Comparison of ENCODE assay signal across 9 mouse cellular contexts in the genomic region with DNA sequence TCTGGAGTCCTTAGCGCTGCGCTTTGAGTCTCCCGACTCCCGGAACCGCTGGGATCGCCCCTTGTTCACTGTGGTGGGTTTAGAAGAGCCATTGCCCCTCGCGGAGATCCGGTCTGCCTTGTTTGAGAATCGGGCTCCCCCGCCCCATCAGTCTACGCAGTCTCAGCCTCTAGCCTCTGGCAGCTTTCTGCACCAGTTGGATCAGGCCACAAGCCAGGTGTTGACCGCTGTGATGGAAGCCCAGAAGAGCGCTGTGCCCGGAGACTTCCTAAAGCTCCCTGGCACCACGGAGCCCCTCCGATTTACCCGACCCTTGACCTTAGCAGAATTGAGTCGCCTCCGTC. TPM values are rescaled to one million over a fixed set of nuclear protein-coding genes. Genes with fewer than 3 reads are reported as not detected.
DNase-seq lines count a peak whose midpoint lies in the region; ATAC-seq and TF ChIP-seq lines count a peak whose summit lies in the region.
"Had no signal": no experiment of that assay in that cellular context is flagged by ENCODE, and none has a peak within 500 bp of the region (broad histone marks: within the 10 kb centered on the region; RNA-seq: fewer than 3 reads in every experiment).

Gene A730015C16Rik, minus strand, starts transcription at position 115 of the 344 bp plus-strand sequence.

- peak within 1 kb of the TSS; percentile 84 for H3K9ac ChIP-seq in lung, embryonic 16.5 days (ENCODE audit: low read length)

- no peaks in the 10 kb centered on the region for H3K36me3 ChIP-seq in lung, embryonic 16.5 days (ENCODE audit: control insufficient read depth, insufficient read depth, low read length)
- peaks cover 32% of the 10 kb centered on the region for H3K36me3 ChIP-seq in midbrain, embryonic 10.5 days

- peaks cover 29% of the 10 kb centered on the region for H3K4me1 ChIP-seq in lung, embryonic 16.5 days (replicated peaks; ENCODE audit: control insufficient read depth, insufficient read depth, low read length)
- no peaks in the 10 kb centered on the region; the same call in none of the 2 replicates for H3K4me1 ChIP-seq in embryonic fibroblast, embryonic 13.5 days (ENCODE audit: control insufficient read depth, insufficient read depth, low read length)
- peaks cover 33% of the 10 kb centered on the region for H3K4me1 ChIP-seq in midbrain, embryonic 10.5 days

- peak within 1 kb of the TSS; percentile 95 for H3K27ac ChIP-seq in lung, embryonic 16.5 days (ENCODE audit: low read length)
- H3K27ac ChIP-seq in embryonic fibroblast, embryonic 13.5 days (ENCODE audit: insufficient read depth, low read length) = peak within 1 kb of the TSS; percentile 12; the same call in 1 of the 2 replicates
- peak within 1 kb of the TSS; percentile 86 for H3K27ac ChIP-seq in midbrain, embryonic 10.5 days (replicated peaks)

- WGBS in lung, embryonic 16.5 days = 3% methylated on average over 20 of the region's 20 CpGs
- 15% methylated on average over 20 of the region's 20 CpGs for WGBS in midbrain, embryonic 10.5 days

- TF ChIP-seq POLR2A in embryonic fibroblast, embryonic 13.5 days (IDR thresholded peaks at IDR 0.05; ENCODE audit: low read depth, low read length) = no peak

- H3K27me3 ChIP-seq in lung, embryonic 16.5 days (ENCODE audit: control insufficient read depth, insufficient read depth, low read depth, low read length) = no peaks in the 10 kb centered on the region
- no peaks in the 10 kb centered on the region for H3K27me3 ChIP-seq in midbrain, embryonic 10.5 days (ENCODE audit: low read depth, poor library complexity, severe bottlenecking)

- no peaks in the 10 kb centered on the region for H3K9me3 ChIP-seq in lung, embryonic 16.5 days (ENCODE audit: control insufficient read depth, low read length)
- no peaks in the 10 kb centered on the region for H3K9me3 ChIP-seq in midbrain, embryonic 10.5 days (replicated peaks)

- TF ChIP-seq CTCF in embryonic fibroblast, embryonic 13.5 days (IDR thresholded peaks at IDR 0.05; ENCODE audit: borderline replicate concordance, insufficient read depth, low read length) = no peak

- no peak for ATAC-seq in cerebellum, adult (ENCODE audit: insufficient number of reproducible peaks, low FRiP score, low TSS enrichment)
- ATAC-seq in lung, embryonic 16.5 days (ENCODE audit: low read depth) = peak; percentile 12; the same call in 1 of the 2 replicates
- ATAC-seq in inflammation-experienced regulatory T-cells, adult 6 months = peak; percentile 1

- H3K4me2 ChIP-seq in lung, embryonic 16.5 days (ENCODE audit: low read depth, low read length) = peak within 1 kb of the TSS; percentile 90

- DNase-seq in cerebellum, adult 11 months = peak; percentile 22
- no peak for DNase-seq in lung, postnatal 10 days
- DNase-seq in midbrain, embryonic 10.5 days (ENCODE audit: low spot score) = no peak
- peak; percentile 9 for DNase-seq in urinary bladder, postnatal 25 days (ENCODE audit: low spot score)

- H3K4me3 ChIP-seq in lung, embryonic 16.5 days (ENCODE audit: low read length) = peak within 1 kb of the TSS; percentile 96
- H3K4me3 ChIP-seq in embryonic fibroblast, embryonic 13.5 days (ENCODE audit: insufficient read depth, low read length) = peak within 1 kb of the TSS; percentile 64
- peak within 1 kb of the TSS; percentile 91 for H3K4me3 ChIP-seq in midbrain, embryonic 10.5 days

RNA-seq across cellular contexts. Expression of gene A730015C16Rik, which starts in this region (rescaled TPM):
- 1.5 and 1.6 TPM in 2 replicates for polyA plus RNA-seq in lung, embryonic 16.5 days (2015; fragmentation: Nextera tagmentation; extraction: Ambion mirVana)
- polyA plus RNA-seq in embryonic fibroblast, embryonic 13.5 days (2011; ENCODE audit: insufficient read length, low read depth, missing spikeins) = not detected in 2 replicates
- polyA plus RNA-seq in inflammation-experienced regulatory T-cells, adult 6 months (2017; shearing (Covaris generic)) = under 1 TPM in 2 of 3 experiments, not detected in 1; 0.34 to 0.68 TPM
- 1.5 and 1.8 TPM in 2 replicates for polyA plus RNA-seq in midbrain, embryonic 10.5 days (2016; fragmentation: Nextera tagmentation; extraction: Ambion mirVana)
- polyA plus RNA-seq: gonadal fat pad, adult 2 months had no signal

Comparison
In these comparisons a context has a peak if more than half of its experiments do, and no peak if none do; other contexts are left out.
1. Peak in ATAC-seq in inflammation-experienced regulatory T-cells, adult 6 months; RNA of the gene not detected or under 1 TPM.
2. DNase-seq: peak in cerebellum, adult 11 months (single experiment) and urinary bladder, postnatal 25 days (single experiment); none in lung, postnatal 10 days (single experiment) and midbrain, embryonic 10.5 days (single experiment).
3. H3K27ac ChIP-seq: peak in every context shown above with its lines; median percentile 95 in lung, embryonic 16.5 days; 86 in midbrain, embryonic 10.5 days; 12 in embryonic fibroblast, embryonic 13.5 days.
4. Peak in every context shown above with its lines, with median percentiles within 50 percentile points of each other: H3K4me3 ChIP-seq.